Mouse (Mus musculus): ENCODE data around the gene Apeh. TPM values are rescaled to one million over a fixed set of nuclear protein-coding genes. Genes with fewer than 3 reads are reported as not detected.

Gene Apeh
- polyA plus RNA-seq, 1 experiment from 2014 or later, result 59.1 TPM

GRCm38 (mm10) chr9:108132373-108132772 is 38.0 kb upstream of the Apeh start:
- 85% methylated on average over 3 of the region's 3 CpGs for WGBS
- H3K4me1 ChIP-seq, result 0 out of 2 replicates have a peak, but pooled peaks cover 6% of the 10 kb centered on the region
- H3K9ac ChIP-seq, result no peak overlapping the region
- H3K4me3 ChIP-seq, result no peak overlapping the region
- no peak overlapping the region for H3K27ac ChIP-seq
- H3K36me3 ChIP-seq, result no peaks in the 10 kb centered on the region
- H3K27me3 ChIP-seq, result no peaks in the 10 kb centered on the region
- H3K9me3 ChIP-seq, result no peaks in the 10 kb centered on the region
- H3K4me2 ChIP-seq, result no peak overlapping the region
- no peak for ATAC-seq (ENCODE audit: borderline replicate concordance, extremely low read depth, low FRiP score, low TSS enrichment)

DNA sequence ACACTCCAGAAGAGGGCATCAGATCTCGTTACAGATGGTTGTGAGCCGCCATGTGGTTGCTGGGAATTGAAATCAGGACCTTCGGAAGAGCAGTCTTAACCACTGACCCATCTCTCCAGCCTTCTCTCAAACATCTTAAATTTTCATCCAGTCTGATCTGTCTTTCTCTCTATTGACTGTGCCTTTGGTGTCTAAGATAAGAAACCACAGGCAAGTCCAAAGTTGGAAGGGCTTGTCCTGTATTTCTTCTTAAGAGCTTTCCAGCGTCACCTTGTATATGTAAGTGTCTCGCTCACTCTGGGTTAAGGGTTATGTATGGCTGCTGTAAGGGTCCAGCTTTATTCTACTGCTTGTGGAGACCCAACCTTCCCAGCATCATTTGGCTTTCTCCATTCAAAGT is 37.1 kb upstream of the Apeh start:
- H3K36me3 ChIP-seq, result no peaks in the 10 kb centered on the region
- no peaks in the 10 kb centered on the region for H3K4me1 ChIP-seq
- 76% methylated on average over 5 of the region's 5 CpGs for WGBS
- H3K9ac ChIP-seq, result no peak overlapping the region
- no peaks in the 10 kb centered on the region for H3K9me3 ChIP-seq
- no peaks in the 10 kb centered on the region for H3K27me3 ChIP-seq
- no peak overlapping the region for H3K4me3 ChIP-seq
- no peak for ATAC-seq (ENCODE audit: borderline replicate concordance, extremely low read depth, low FRiP score, low TSS enrichment)
- no peak overlapping the region for H3K27ac ChIP-seq
- H3K4me2 ChIP-seq, result no peak overlapping the region

- Histone ChIP-seq H3K4me2 (no peak overlapping the region), H3K9ac (no peak overlapping the region), H3K27ac (no peak overlapping the region), H3K9me3 (no peaks in the 10 kb centered on the region), H3K27me3 (no peaks in the 10 kb centered on the region), H3K4me3 (no peak overlapping the region), H3K4me1 (no peaks in the 10 kb centered on the region), H3K36me3 (no peaks in the 10 kb centered on the region)
- WGBS, result 57% methylated on average over 13 of the region's 13 CpGs
- ATAC-seq (ENCODE audit: borderline replicate concordance, extremely low read depth, low FRiP score, low TSS enrichment), result no peak
Observed at GRCm38 (mm10) chr9:108129042-108129948, 34.9 kb upstream of the Apeh start.

DNA sequence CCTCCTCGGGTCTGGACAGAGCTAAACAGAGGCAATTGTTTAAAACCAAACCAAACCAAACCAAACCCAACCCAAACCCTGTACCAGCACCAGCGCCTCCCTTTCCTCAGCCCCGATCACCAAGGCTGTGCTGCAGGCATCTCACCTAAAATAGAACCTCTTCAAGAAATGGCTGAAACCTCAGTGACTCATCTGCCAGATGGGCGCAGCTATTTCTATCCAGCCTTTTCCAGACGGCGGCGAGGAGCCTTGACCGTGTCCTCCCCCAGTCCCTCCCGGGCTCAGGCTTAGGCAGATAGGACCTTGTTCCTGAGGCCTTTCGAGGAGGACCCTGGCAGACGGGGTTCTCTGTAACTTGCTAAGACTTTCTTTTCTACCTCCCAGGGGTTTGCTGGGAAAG is 33.8 kb upstream of the Apeh start:
- H3K9ac ChIP-seq, result no peak overlapping the region
- no peak overlapping the region for H3K27ac ChIP-seq
- no peaks in the 10 kb centered on the region for H3K27me3 ChIP-seq
- no peak for ATAC-seq (ENCODE audit: borderline replicate concordance, extremely low read depth, low FRiP score, low TSS enrichment)
- H3K9me3 ChIP-seq, result no peaks in the 10 kb centered on the region
- H3K36me3 ChIP-seq, result no peaks in the 10 kb centered on the region
- no peaks in the 10 kb centered on the region for H3K4me1 ChIP-seq
- WGBS, result 82% methylated on average over 11 of the region's 11 CpGs
- no peak overlapping the region for H3K4me3 ChIP-seq
- H3K4me2 ChIP-seq, result no peak overlapping the region

- H3K9me3 ChIP-seq, result no peaks in the 10 kb centered on the region
- no peak overlapping the region for H3K9ac ChIP-seq
- no peak overlapping the region for H3K4me2 ChIP-seq
- no peaks in the 10 kb centered on the region for H3K27me3 ChIP-seq
- ATAC-seq (ENCODE audit: borderline replicate concordance, extremely low read depth, low FRiP score, low TSS enrichment), result no peak
- H3K4me1 ChIP-seq, result no peaks in the 10 kb centered on the region
- no peaks in the 10 kb centered on the region for H3K36me3 ChIP-seq
- H3K4me3 ChIP-seq, result no peak overlapping the region
- H3K27ac ChIP-seq, result no peak overlapping the region
- 70% methylated on average over 17 of the region's 17 CpGs for whole genome bisulfite sequencing
Observed at GRCm38 (mm10) chr9:108126436-108127180, 32.2 kb upstream of the Apeh start.

GRCm38 (mm10) chr9:108125731-108126130 is 31.3 kb upstream of the Apeh start:
- H3K27me3 ChIP-seq, result no peaks in the 10 kb centered on the region
- H3K36me3 ChIP-seq, result no peaks in the 10 kb centered on the region
- WGBS, result 85% methylated on average over 8 of the region's 8 CpGs
- no peak overlapping the region for H3K27ac ChIP-seq
- no peak for ATAC-seq (ENCODE audit: borderline replicate concordance, extremely low read depth, low FRiP score, low TSS enrichment)
- no peak overlapping the region for H3K9ac ChIP-seq
- no peaks in the 10 kb centered on the region for H3K9me3 ChIP-seq
- no peak overlapping the region for H3K4me2 ChIP-seq
- no peak overlapping the region for H3K4me3 ChIP-seq
- H3K4me1 ChIP-seq, result no peaks in the 10 kb centered on the region

DNA sequence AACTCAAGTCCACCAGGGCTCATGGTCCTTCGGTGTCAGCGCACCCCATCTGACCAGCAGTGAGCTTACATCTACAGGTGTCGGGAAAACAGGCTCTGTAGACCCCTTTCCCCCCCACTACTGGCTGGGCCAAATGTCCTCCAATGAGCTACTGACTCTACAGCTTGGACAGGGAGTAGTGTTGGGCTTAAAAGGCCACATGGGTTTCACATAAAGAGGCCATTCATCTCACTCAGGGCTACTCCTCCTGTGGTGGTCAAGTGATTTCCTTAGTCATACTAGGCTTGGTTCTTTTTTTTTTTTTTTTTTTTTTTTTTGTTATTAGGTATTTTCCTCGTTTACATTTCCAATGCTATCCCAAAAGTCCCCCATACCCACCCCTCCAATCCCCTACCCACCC is 29.5 kb upstream of the Apeh start:
- Histone ChIP-seq H3K27me3 (no peaks in the 10 kb centered on the region), H3K4me2 (no peak overlapping the region), H3K9me3 (no peaks in the 10 kb centered on the region), H3K27ac (no peak overlapping the region), H3K36me3 (no peaks in the 10 kb centered on the region), H3K4me1 (peaks cover 10% of the 10 kb centered on the region), H3K4me3 (no peak overlapping the region), H3K9ac (no peak overlapping the region)
- ATAC-seq (ENCODE audit: borderline replicate concordance, extremely low read depth, low FRiP score, low TSS enrichment), result no peak
- 72% methylated on average over 4 of the region's 4 CpGs for WGBS

GRCm38 (mm10) chr9:108121170-108121969 is 27.0 kb upstream of the Apeh start:
- WGBS, result 79% methylated on average over 10 of the region's 10 CpGs
- H3K36me3 ChIP-seq, result no peaks in the 10 kb centered on the region
- peaks cover 10% of the 10 kb centered on the region for H3K4me1 ChIP-seq
- H3K27ac ChIP-seq, result no peak overlapping the region
- no peak overlapping the region for H3K9ac ChIP-seq
- H3K27me3 ChIP-seq, result no peaks in the 10 kb centered on the region
- H3K4me2 ChIP-seq, result no peak overlapping the region
- ATAC-seq (ENCODE audit: borderline replicate concordance, extremely low read depth, low FRiP score, low TSS enrichment), result no peak
- no peaks in the 10 kb centered on the region for H3K9me3 ChIP-seq
- no peak overlapping the region for H3K4me3 ChIP-seq

- 88% methylated on average over 8 of the region's 8 CpGs for WGBS
Observed at GRCm38 (mm10) chr9:108120671-108121070, 26.3 kb upstream of the Apeh start.

DNA sequence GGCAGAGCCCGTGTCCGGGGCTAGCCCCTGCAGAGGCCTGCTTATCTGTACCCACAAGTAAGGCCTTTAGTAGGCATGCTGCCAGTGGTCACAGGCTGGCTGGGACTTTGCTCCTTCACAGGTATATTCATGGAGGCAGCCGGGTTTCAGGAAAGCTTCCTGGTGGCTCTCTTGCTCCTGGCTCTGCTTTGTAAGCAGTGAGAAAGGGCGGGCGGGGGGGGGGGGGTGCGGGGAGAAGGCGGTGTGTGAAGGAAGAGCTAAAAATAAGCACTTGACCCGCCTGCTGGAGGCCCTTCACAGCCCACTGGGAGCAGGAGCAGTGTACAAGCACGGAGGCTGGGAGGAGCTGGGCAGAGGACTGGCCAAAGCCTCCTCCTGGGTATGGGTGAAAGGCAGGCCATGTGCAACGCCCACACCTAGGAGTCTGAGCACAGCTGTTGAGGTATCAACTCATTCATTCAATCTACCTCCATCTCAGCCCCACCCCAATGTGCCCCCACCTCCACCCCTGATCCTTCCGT is 25.5 kb upstream of the Apeh start:
- Histone ChIP-seq H3K9ac (no peak overlapping the region), H3K9me3 (no peaks in the 10 kb centered on the region), H3K4me2 (no peak overlapping the region), H3K27ac (no peak overlapping the region), H3K4me3 (no peak overlapping the region), H3K4me1 (peaks cover 10% of the 10 kb centered on the region), H3K36me3 (no peaks in the 10 kb centered on the region), H3K27me3 (peaks cover 13% of the 10 kb centered on the region)
- WGBS, result 23% methylated on average over 8 of the region's 11 CpGs
- ATAC-seq (ENCODE audit: borderline replicate concordance, extremely low read depth, low FRiP score, low TSS enrichment), result peak; percentile 40; the same call in 1 of the 2 replicates

More at GRCm38 (mm10) chr9:108120671-108121070, 26.3 kb upstream of the Apeh start:
- ATAC-seq (ENCODE audit: borderline replicate concordance, extremely low read depth, low FRiP score, low TSS enrichment), result no peak
- Histone ChIP-seq H3K4me2 (no peak overlapping the region), H3K27me3 (peaks cover 5% of the 10 kb centered on the region), H3K36me3 (no peaks in the 10 kb centered on the region), H3K9me3 (no peaks in the 10 kb centered on the region), H3K4me1 (peaks cover 10% of the 10 kb centered on the region), H3K9ac (no peak overlapping the region), H3K27ac (no peak overlapping the region), H3K4me3 (no peak overlapping the region)

GRCm38 (mm10) chr9:108117143-108117542 is 22.7 kb upstream of the Apeh start:
- Histone ChIP-seq H3K27ac (no peak overlapping the region), H3K9me3 (no peaks in the 10 kb centered on the region), H3K36me3 (no peaks in the 10 kb centered on the region), H3K4me2 (no peak overlapping the region), H3K9ac (no peak overlapping the region), H3K4me3 (no peak overlapping the region), H3K4me1 (peaks cover 10% of the 10 kb centered on the region), H3K27me3 (peaks cover 18% of the 10 kb centered on the region)
- no peak for ATAC-seq (ENCODE audit: borderline replicate concordance, extremely low read depth, low FRiP score, low TSS enrichment)
- WGBS, result 54% methylated on average over 4 of the region's 4 CpGs
